Mouse (Mus musculus): Measurements from ENCODE around the gene Znrd1. TPM values are rescaled to one million over a fixed set of nuclear protein-coding genes. Genes with fewer than 3 reads are reported as not detected.

Znrd1 gene
- 19.3 and 25.8 TPM in 2 replicates for polyA plus RNA-seq (2012; rRNA removed)

DNA sequence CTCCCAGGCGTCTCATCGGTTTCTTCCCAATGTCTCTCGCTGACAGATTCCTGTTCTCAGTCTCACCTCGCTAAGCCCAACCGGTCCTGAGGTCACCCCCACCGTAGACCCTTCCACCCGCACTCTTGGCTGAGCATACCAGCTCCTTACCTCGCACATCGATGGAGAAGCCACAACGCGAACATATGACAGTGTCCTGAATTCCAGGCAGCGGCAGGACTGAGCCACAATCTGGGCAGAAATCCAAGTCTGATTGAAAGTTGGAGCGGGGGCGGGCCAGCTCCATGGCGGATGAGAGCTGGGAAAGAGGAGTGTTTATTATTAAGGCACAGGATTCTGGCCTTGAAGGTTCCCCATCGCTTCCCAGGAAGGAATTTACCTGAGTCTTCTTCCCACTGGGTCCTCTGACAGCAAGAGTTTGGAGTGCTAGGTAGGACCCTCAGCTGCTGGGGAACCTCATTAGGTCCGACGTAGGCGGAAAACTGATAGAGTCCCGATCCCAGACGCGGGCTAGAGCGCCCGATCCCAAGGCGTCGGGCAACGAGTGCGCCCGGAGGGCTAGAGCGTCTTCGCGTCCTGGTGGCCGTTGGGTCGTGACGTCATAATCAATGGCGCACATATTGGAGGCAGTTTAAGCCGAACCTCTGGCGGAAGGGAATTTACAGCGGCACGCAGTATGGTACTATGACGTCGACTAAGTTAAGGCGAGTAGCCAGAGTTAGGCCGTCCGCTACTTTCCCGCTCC lies at the start of gene Znrd1, which contains the start of gene Znrd1as:
Gene Znrd1 (minus strand): TSS at position 561 of the 745 bp plus-strand sequence.
Gene Znrd1as (plus strand): TSS at position 594 of the 745 bp plus-strand sequence.

DNA sequence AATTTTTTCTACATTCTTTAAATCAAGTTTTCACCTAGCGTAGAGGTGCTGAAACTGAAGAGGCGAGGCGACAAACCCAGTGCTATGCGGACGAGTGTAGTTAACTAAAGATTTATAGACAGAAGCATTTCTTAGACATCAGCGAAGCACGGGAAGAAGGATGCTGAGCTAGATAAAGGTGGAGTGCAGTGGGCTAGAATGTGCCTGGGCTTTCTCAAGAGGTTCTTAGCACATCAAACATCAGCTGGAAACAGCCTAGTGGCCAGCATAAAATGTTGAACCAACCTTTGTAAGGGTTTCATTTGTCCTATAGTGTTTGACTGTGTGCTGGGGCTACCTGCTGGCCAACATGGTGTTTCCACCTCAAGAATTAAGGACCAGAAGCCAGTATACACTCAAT lies 42.5 kb upstream of the Znrd1 start, which contains the start of gene Zfp57:
Gene Zfp57 (plus strand): TSS at position 301 of the 400 bp plus-strand sequence.

DNA sequence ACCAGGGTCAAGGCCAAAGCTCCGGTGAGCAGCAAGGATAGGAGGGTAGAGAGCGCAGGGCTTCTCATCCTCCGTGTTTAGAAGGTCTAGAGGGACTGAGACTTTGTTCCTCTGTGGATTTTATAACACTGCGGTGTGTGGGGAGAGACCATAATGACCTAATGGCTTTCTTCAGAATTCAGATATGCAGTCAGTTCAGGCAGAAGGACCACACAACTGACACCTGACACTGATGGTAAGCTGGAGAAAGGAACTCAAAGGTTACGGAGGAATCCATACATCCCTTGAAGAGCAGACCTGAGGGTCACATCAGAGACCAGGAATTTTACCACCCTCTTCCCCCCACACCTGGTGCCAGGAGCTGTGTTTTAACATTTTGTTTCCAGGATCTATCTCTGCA lies 31.1 kb upstream of the Znrd1 start, which contains the start of gene H2-M5:
Gene H2-M5 (minus strand): TSS at position 101 of the 400 bp plus-strand sequence.

DNA sequence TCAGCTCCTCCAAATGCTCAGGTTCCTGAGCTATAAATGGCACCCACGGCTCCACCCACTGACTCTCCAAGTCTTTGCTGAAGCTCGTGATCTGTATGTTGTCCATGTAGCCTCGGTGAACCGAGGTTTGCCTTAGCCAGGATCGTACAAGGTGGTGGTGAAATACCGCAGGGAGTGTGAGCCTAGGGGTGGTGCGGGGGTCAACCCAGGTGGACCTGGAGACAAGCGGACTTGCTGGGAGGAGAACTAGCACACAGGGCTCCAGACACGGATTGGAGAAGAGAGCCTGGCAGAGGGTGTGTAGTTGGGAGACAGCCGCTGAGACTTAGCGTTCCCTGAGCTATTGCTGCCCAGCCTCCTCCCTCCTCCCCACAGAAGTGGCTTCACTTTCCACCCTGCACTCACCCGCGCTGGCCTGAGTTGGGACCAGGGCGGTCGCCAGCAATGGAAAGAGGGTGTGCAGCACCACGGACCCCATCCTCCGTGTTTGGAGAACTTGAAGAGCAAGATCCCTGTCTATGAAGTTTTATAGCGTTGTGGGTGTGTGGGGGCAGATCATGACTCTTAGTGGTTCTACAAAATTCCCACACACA lies 23.0 kb upstream of the Znrd1 start, which contains the start of gene 2410137M14Rik:
Gene 2410137M14Rik (minus strand): TSS at position 17 of the 593 bp plus-strand sequence.

DNA sequence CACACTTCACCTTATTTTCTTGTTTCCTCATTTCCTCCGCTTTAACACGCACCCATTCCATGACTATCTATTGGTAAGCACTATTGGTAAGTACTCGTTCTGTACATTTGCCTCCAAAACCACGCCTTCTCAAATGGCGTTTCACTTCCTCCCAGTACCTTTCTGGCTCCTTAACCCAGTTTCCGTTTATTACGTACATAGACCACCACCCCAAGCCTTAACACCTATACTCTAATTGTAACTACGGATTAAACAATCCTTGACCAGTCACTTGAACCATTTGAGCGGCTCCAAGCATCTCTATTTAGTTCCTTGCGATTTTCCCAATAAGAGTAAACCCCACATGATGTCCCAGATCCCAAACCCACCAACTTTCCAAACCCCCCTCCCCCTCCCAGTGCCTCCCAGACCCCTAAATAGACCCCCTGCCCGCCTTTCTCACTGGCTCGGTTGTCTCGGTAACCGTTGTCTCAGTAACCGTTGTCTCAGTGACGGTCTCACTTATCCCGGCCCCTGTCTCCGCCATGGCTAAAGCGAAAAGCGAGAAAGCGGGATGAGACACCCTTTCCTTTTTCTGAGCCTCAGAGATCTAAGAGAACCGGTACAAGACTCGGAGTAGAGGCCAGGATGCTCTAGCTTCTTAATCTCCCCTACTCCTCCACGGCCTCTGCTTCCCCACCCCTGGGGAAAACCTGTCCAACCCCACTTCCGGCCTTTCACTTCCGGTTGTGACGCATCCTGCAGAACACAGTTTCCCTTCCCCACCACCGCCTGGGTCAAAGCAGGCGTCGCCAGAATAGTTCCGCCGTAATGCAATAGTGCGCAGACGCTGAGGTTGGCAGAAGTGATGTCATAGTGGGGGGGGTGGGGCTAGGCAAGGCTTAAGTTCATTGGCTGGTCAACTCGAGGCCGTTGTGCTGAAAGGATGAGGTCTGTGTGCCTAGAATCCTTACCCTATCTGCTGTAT lies 7.1 kb downstream of the Znrd1 start, which contains the start of gene Ppp1r11:
Gene Ppp1r11 (minus strand): TSS at position 761 of the 967 bp plus-strand sequence.

DNA sequence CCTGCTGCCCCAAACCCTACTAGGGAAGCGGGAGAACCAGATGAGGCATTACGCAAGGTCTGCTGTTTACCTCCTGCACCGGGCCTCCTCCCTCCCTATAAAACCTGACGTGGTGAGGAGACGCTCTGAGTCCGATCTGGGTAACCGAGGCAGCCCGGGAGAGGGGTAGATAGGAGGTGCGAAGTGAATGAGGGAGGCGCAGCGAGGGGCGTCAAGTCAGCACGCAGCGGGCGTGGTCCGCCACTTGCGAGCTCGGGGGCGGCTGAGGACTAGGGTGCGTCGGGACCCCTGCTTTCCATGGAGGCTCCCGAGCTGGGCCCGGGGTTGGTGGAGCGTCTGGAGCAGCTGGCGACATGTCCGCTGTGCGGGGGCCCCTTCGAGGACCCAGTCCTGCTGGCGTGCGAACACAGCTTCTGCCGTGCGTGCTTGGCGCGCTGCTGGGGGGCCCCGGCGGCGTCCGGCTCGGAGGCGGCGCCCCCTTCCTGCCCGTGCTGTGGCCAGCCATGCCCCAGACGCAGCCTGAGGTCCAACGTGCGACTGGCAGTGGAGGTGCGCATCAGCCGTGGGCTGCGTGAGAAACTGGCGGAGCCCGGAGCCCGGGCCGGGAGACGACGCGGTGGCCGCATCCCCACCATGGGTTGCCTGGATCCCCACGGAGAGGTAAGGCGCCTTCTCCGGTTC lies 15.4 kb downstream of the Znrd1 start, which contains the start of gene Rnf39:
Gene Rnf39 (plus strand): TSS at position 128 of the 681 bp plus-strand sequence.

Other genes starting within 250 kb of the Znrd1 start
- not detected in 2 replicates for gene H2-M10.5, start 185.6 kb downstream of the Znrd1 start, polyA plus RNA-seq (2012; rRNA removed)
- not detected in 2 replicates for gene H2-M10.6, start 146.4 kb downstream of the Znrd1 start, polyA plus RNA-seq (2012; rRNA removed)
- gene Trim26, start 121.4 kb downstream of the Znrd1 start, polyA plus RNA-seq (2012; rRNA removed), result 36.0 and 41.7 TPM in 2 replicates
- gene Trim15, start 91.3 kb downstream of the Znrd1 start, polyA plus RNA-seq (2012; rRNA removed), result 6.8 and 15.1 TPM in 2 replicates
- gene Trim10, start 89.0 kb downstream of the Znrd1 start, polyA plus RNA-seq (2012; rRNA removed), result not detected in 2 replicates
- gene Trim40, start 68.4 kb downstream of the Znrd1 start, polyA plus RNA-seq (2012; rRNA removed), result 14.6 and 18.9 TPM in 2 replicates
- 18.0 and 23.9 TPM in 2 replicates for gene Trim31, start 60.4 kb downstream of the Znrd1 start, polyA plus RNA-seq (2012; rRNA removed)
- gene Rnf39, start 15.6 kb downstream of the Znrd1 start, polyA plus RNA-seq (2012; rRNA removed), result 38.9 and 42.9 TPM in 2 replicates
- 45.1 and 56.4 TPM in 2 replicates for gene Ppp1r11, start 6.8 kb downstream of the Znrd1 start, polyA plus RNA-seq (2012; rRNA removed)
- gene Znrd1as, start within 50 bp of the Znrd1 start, polyA plus RNA-seq (2012; rRNA removed), result 1.1 and 1.2 TPM in 2 replicates
- gene 2410137M14Rik, start 22.7 kb upstream of the Znrd1 start, polyA plus RNA-seq (2012; rRNA removed), result not detected in 2 replicates
- 0.28 TPM in 1 of 2 replicates, not detected in the other for gene H2-M5, start 31.0 kb upstream of the Znrd1 start, polyA plus RNA-seq (2012; rRNA removed)
- gene Zfp57, start 42.6 kb upstream of the Znrd1 start, polyA plus RNA-seq (2012; rRNA removed), result 1.7 and 1.9 TPM in 2 replicates
- not detected in 2 replicates for gene Mog, start 64.8 kb upstream of the Znrd1 start, polyA plus RNA-seq (2012; rRNA removed)
- 20.3 and 20.6 TPM in 2 replicates for gene Gabbr1, start 87.4 kb upstream of the Znrd1 start, polyA plus RNA-seq (2012; rRNA removed)
- gene Olfr90, start 129.9 kb upstream of the Znrd1 start, polyA plus RNA-seq (2012; rRNA removed), result not detected in 2 replicates
- not detected in 2 replicates for gene Olfr91, start 139.7 kb upstream of the Znrd1 start, polyA plus RNA-seq (2012; rRNA removed)
- gene Olfr92, start 161.5 kb upstream of the Znrd1 start, polyA plus RNA-seq (2012; rRNA removed), result not detected in 2 replicates
- not detected in 2 replicates for gene Olfr93, start 202.9 kb upstream of the Znrd1 start, polyA plus RNA-seq (2012; rRNA removed)
- gene Ubd, start 235.3 kb upstream of the Znrd1 start, polyA plus RNA-seq (2012; rRNA removed), result 0.21 and 0.38 TPM in 2 replicates
- not detected in 2 replicates for gene Olfr94, start 242.4 kb upstream of the Znrd1 start, polyA plus RNA-seq (2012; rRNA removed)